Mouse (Mus musculus): ENCODE measurements at regions not wholly inside any gene's neighbourhood (a gene's known extent, or its start where the extent isn't known, plus 50 kb on each side); places are given as distances from the start of the nearest gene placed in this dataset.
A peak's percentile ranks its signal among the peaks of the same experiment; 100 is the strongest.
"Not testable (repeated sequence)": the region's sequence is repeated elsewhere in the genome, so short reads cannot be mapped to it uniquely, and the experiment has no call there.

DNA sequence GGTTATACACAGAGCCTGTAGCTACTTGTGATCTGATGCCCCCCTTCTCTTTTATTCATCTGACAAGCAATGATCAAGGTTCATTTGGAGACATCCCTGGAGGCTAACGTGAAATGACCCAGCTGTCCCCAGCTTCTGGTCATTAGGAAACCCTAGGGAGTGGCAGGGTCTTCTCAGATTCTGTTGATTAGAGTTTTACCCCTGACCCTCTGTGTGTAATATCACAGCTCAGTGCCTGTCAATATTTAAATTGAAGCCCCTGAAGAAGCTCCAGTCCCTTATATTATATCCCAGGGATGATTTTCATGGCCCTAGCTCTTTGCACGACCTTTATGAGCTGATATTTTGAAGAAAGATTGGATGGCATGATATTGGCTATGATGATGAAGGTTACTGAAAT lies 508.5 kb upstream of the Igfbp7 start:
- Histone ChIP-seq H3K27me3 (ENCODE audit: control insufficient read depth, insufficient read depth, low read length) (no peaks in the 10 kb centered on the region), H3K4me2 (replicated peaks) (no peak overlapping the region), H3K9ac (no peak overlapping the region), H3K9me3 (ENCODE audit: control insufficient read depth, low read length) (no peaks in the 10 kb centered on the region), H3K27ac (no peak overlapping the region), H3K4me3 (replicated peaks; ENCODE audit: low read length) (no peak overlapping the region), H3K4me1 (replicated peaks; ENCODE audit: control insufficient read depth, insufficient read depth, low read length) (peaks cover 13% of the 10 kb centered on the region; the same call in 1 of the 2 replicates), H3K36me3 (replicated peaks; ENCODE audit: control insufficient read depth, insufficient read depth) (no peaks in the 10 kb centered on the region)
- DNase-seq (ENCODE audit: low spot score) (no peak), ATAC-seq (ENCODE audit: low FRiP score) (no peak)
- WGBS: 32% methylated on average over 2 of the region's 2 CpGs

GRCm38 (mm10) chr5:77909218-77909617 lies 501.4 kb upstream of the Igfbp7 start:
- no peaks in the 10 kb centered on the region for H3K4me1 ChIP-seq (replicated peaks; ENCODE audit: control insufficient read depth, insufficient read depth, low read length)
- WGBS: 52% methylated on average over 6 of the region's 6 CpGs
- no peaks in the 10 kb centered on the region for H3K36me3 ChIP-seq (replicated peaks; ENCODE audit: control insufficient read depth, insufficient read depth)
- H3K27me3 ChIP-seq (ENCODE audit: control insufficient read depth, insufficient read depth, low read length): no peaks in the 10 kb centered on the region
- ATAC-seq (ENCODE audit: low FRiP score): no peak
- H3K9me3 ChIP-seq (ENCODE audit: control insufficient read depth, low read length): no peaks in the 10 kb centered on the region
- H3K4me3 ChIP-seq (replicated peaks; ENCODE audit: low read length): no peak overlapping the region
- no peak overlapping the region for H3K4me2 ChIP-seq (replicated peaks)
- no peak overlapping the region for H3K27ac ChIP-seq
- DNase-seq (ENCODE audit: low spot score): no peak
- H3K9ac ChIP-seq: no peak overlapping the region

DNA sequence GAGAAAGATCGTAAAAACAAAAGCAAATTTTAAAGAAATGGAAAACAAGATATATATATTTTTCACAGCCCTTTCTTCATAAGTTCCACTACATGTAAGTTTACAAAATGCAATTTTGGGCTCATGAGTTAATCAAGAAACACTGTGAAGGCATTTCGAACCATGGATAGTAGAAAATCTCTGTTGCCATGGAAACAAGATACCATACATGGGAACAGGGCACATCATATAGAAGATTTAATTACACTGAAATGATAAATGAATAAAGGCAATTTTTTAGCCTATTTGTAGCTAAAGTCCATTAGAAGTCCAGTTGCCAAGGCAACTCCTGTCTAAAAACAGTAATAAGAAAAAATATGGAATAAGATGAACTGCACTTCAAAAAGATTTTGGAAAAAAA lies 484.2 kb upstream of the Igfbp7 start:
- not testable (repeated sequence) for H3K36me3 ChIP-seq (replicated peaks; ENCODE audit: control insufficient read depth, insufficient read depth); DNase-seq (ENCODE audit: low spot score); H3K9ac ChIP-seq; H3K9me3 ChIP-seq (ENCODE audit: control insufficient read depth, low read length); ATAC-seq (ENCODE audit: low FRiP score); H3K27me3 ChIP-seq (ENCODE audit: control insufficient read depth, insufficient read depth, low read length); H3K4me1 ChIP-seq (replicated peaks; ENCODE audit: control insufficient read depth, insufficient read depth, low read length); H3K27ac ChIP-seq; H3K4me3 ChIP-seq (replicated peaks; ENCODE audit: low read length); H3K4me2 ChIP-seq (replicated peaks)
- WGBS: 76% methylated on average over 1 of the region's 2 CpGs

DNA sequence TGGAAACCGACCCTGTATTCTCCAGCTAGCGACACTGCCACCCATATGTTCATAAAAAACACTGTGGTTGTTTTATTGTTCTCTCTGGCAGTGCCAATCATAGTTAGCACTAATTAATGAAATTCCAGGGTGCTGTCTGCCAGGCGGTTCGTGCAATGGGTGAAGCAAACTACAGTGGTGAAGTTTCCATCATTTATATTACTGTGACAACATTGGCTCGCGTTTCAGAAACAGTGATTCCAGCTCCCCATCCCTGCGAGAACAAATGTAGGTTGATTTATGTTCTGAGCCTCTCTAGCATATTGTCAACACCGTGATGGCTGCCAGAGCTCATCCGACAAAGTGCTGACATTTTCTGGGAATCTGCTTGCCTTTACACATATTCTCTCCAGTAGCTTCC lies 480.7 kb upstream of the Igfbp7 start:
- Histone ChIP-seq H3K9ac (no peak overlapping the region), H3K4me3 (replicated peaks; ENCODE audit: low read length) (no peak overlapping the region), H3K9me3 (ENCODE audit: control insufficient read depth, low read length) (no peaks in the 10 kb centered on the region), H3K27ac (no peak overlapping the region), H3K4me1 (replicated peaks; ENCODE audit: control insufficient read depth, insufficient read depth, low read length) (0 out of 2 replicates have a peak, but pooled peaks cover 3% of the 10 kb centered on the region), H3K27me3 (ENCODE audit: control insufficient read depth, insufficient read depth, low read length) (no peaks in the 10 kb centered on the region), H3K36me3 (replicated peaks; ENCODE audit: control insufficient read depth, insufficient read depth) (no peaks in the 10 kb centered on the region), H3K4me2 (replicated peaks) (no peak overlapping the region)
- 57% methylated on average over 9 of the region's 9 CpGs for WGBS
- no peak for ATAC-seq (ENCODE audit: low FRiP score)
- DNase-seq (ENCODE audit: low spot score): peak; percentile 33

DNA sequence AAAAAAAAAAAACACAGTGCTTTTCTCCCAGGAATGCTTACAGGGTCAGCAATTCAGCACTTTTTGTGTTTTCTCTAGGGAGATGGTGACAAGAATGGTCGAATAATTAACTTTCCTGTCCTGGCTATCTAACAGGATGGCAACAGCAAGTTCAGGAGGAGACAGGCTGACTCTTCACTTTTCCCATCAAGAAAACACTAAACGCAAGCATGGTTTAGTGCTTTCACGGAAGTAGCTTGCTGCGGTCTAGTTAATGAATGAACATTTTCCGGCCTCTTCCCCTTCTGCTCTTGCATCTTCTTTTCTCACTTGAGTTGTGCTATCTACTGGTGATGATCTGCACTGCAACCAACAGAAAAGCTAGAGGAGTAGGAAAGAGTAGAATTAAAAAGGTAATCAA lies 463.6 kb upstream of the Igfbp7 start:
- H3K4me2 ChIP-seq (replicated peaks): no peak overlapping the region
- no peak overlapping the region for H3K4me3 ChIP-seq (replicated peaks; ENCODE audit: low read length)
- no peaks in the 10 kb centered on the region for H3K9me3 ChIP-seq (ENCODE audit: control insufficient read depth, low read length)
- DNase-seq (ENCODE audit: low spot score) (no peak), ATAC-seq (ENCODE audit: low FRiP score) (no peak)
- no peaks in the 10 kb centered on the region for H3K36me3 ChIP-seq (replicated peaks; ENCODE audit: control insufficient read depth, insufficient read depth)
- no peak overlapping the region for H3K27ac ChIP-seq
- no peaks in the 10 kb centered on the region for H3K27me3 ChIP-seq (ENCODE audit: control insufficient read depth, insufficient read depth, low read length)
- H3K9ac ChIP-seq: no peak overlapping the region
- 64% methylated on average over 5 of the region's 5 CpGs for WGBS
- H3K4me1 ChIP-seq (replicated peaks; ENCODE audit: control insufficient read depth, insufficient read depth, low read length): no peaks in the 10 kb centered on the region

- Histone ChIP-seq H3K9me3 (ENCODE audit: control insufficient read depth, low read length) (no peaks in the 10 kb centered on the region), H3K4me3 (replicated peaks; ENCODE audit: low read length) (no peak overlapping the region), H3K4me1 (replicated peaks; ENCODE audit: control insufficient read depth, insufficient read depth, low read length) (no peaks in the 10 kb centered on the region), H3K27me3 (ENCODE audit: control insufficient read depth, insufficient read depth, low read length) (no peaks in the 10 kb centered on the region), H3K9ac (no peak overlapping the region), H3K36me3 (replicated peaks; ENCODE audit: control insufficient read depth, insufficient read depth) (no peaks in the 10 kb centered on the region), H3K4me2 (replicated peaks) (no peak overlapping the region), H3K27ac (no peak overlapping the region)
- WGBS: 63% methylated on average over 7 of the region's 7 CpGs
- peak; percentile 38 for DNase-seq (ENCODE audit: low spot score)
- ATAC-seq (ENCODE audit: low FRiP score): no peak
These were observed 457.5 kb upstream of the Igfbp7 start for GRCm38 (mm10) chr5:77865342-77865741.

DNA sequence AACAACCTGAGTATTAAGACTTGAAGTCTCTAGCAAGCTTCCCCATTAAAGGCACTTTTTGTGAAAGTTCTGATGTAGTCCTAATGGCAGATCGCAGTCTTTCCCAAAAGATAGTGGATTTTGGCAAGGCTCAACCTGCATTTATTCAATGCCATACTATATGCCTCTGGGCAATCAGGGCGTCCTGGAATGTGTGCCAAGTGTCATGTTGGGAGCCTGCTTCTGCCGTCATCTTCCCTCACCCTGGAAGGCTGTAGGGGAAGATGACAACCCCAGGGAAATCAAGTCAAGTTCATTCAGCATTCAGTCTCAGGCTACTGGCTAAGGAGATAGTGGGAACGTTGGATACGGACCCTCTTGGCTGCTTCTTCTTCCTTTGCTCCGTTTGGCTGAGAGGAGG lies 447.4 kb upstream of the Igfbp7 start:
- no peak overlapping the region for H3K9ac ChIP-seq
- no peaks in the 10 kb centered on the region for H3K9me3 ChIP-seq (ENCODE audit: control insufficient read depth, low read length)
- no peak overlapping the region for H3K4me3 ChIP-seq (replicated peaks; ENCODE audit: low read length)
- WGBS: 69% methylated on average over 6 of the region's 6 CpGs
- H3K27me3 ChIP-seq (ENCODE audit: control insufficient read depth, insufficient read depth, low read length): no peaks in the 10 kb centered on the region
- ATAC-seq (ENCODE audit: low FRiP score): no peak
- no peak for DNase-seq (ENCODE audit: low spot score)
- H3K4me1 ChIP-seq (replicated peaks; ENCODE audit: control insufficient read depth, insufficient read depth, low read length): 0 out of 2 replicates have a peak, but pooled peaks cover 5% of the 10 kb centered on the region
- no peaks in the 10 kb centered on the region for H3K36me3 ChIP-seq (replicated peaks; ENCODE audit: control insufficient read depth, insufficient read depth)
- H3K27ac ChIP-seq: no peak overlapping the region
- H3K4me2 ChIP-seq (replicated peaks): no peak overlapping the region

DNA sequence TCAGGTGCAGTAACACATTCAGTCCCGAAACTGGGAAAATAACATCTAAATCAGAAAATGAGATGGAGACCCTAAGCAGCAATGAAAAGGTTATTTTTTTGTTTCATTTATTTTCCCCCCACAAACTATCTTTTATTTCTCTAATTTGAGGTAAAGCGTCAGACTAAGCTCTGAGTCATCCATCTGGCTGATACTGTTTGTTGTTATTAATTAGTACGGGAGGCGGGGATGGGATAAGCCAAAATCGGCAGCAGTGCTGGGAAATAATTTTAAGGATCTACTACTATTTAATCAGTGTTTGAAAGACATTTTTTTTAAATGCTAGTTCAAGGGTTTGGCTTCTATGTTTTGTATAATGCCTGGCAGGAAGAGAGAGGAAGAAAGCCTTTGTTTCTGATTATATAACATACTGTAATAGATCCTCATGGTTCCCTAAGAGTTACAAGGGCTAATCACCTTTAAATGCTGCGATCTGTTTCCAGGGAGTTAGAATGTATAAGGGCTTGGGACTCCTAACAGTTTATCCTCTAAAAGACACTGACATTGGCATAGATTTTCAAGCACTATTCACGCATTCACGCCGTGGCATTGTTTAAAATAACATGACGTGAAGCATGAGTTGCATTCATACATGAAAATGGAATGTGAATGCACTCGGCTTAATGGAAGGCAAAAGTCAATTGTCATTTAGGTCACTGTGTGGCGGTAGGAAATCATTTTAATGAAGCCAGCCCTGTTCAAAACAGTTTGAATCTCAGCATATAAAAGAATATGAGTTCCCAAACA lies 446.4 kb upstream of the Igfbp7 start:
- Histone ChIP-seq H3K4me3 (replicated peaks; ENCODE audit: low read length) (no peak overlapping the region), H3K9ac (no peak overlapping the region), H3K4me2 (replicated peaks) (no peak overlapping the region), H3K27ac (no peak overlapping the region), H3K4me1 (replicated peaks; ENCODE audit: control insufficient read depth, insufficient read depth, low read length) (0 out of 2 replicates have a peak, but pooled peaks cover 5% of the 10 kb centered on the region), H3K36me3 (replicated peaks; ENCODE audit: control insufficient read depth, insufficient read depth) (no peaks in the 10 kb centered on the region), H3K27me3 (ENCODE audit: control insufficient read depth, insufficient read depth, low read length) (no peaks in the 10 kb centered on the region), H3K9me3 (ENCODE audit: control insufficient read depth, low read length) (no peaks in the 10 kb centered on the region)
- ATAC-seq (ENCODE audit: low FRiP score) (no peak; the same call in 1 of the 2 replicates), DNase-seq (ENCODE audit: low spot score) (peak; percentile 37)
- WGBS: 60% methylated on average over 12 of the region's 12 CpGs

DNA sequence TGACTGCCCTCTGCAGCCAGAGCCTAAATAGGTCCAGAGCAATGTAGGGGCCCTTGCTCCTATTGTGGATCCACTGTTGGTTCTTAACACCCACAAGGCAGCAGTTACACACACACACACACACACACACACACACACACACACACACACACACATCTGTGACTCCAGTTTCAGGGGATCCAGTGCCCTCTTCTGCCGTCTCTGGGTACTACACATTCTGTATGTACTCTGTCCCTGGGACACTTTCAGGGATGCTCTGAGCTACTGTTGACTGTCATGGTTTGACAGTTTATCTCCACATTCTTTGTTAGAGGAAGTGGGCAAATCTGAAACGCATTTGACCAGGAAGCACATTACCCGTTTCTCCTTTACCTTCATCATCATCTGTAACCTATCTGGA lies 443.8 kb upstream of the Igfbp7 start:
- H3K9me3 ChIP-seq (ENCODE audit: control insufficient read depth, low read length): no peaks in the 10 kb centered on the region
- WGBS: 97% methylated on average over 3 of the region's 3 CpGs
- H3K4me2 ChIP-seq (replicated peaks): no peak overlapping the region
- peak; percentile 21; the same call in 1 of the 2 replicates for ATAC-seq (ENCODE audit: low FRiP score)
- no peak overlapping the region for H3K9ac ChIP-seq
- H3K4me1 ChIP-seq (replicated peaks; ENCODE audit: control insufficient read depth, insufficient read depth, low read length): 0 out of 2 replicates have a peak, but pooled peaks cover 5% of the 10 kb centered on the region
- H3K4me3 ChIP-seq (replicated peaks; ENCODE audit: low read length): no peak overlapping the region
- no peaks in the 10 kb centered on the region for H3K36me3 ChIP-seq (replicated peaks; ENCODE audit: control insufficient read depth, insufficient read depth)
- H3K27ac ChIP-seq: no peak overlapping the region
- no peak for DNase-seq (ENCODE audit: low spot score)
- no peaks in the 10 kb centered on the region for H3K27me3 ChIP-seq (ENCODE audit: control insufficient read depth, insufficient read depth, low read length)
